Mouse (Mus musculus): Measurements from ENCODE around the gene Lgr4. TPM values are rescaled to one million over a fixed set of nuclear protein-coding genes. Genes with fewer than 3 reads are reported as not detected.

Gene Lgr4
- polyA plus RNA-seq, 1 experiment from 2014 or later, result 7.8 TPM

DNA sequence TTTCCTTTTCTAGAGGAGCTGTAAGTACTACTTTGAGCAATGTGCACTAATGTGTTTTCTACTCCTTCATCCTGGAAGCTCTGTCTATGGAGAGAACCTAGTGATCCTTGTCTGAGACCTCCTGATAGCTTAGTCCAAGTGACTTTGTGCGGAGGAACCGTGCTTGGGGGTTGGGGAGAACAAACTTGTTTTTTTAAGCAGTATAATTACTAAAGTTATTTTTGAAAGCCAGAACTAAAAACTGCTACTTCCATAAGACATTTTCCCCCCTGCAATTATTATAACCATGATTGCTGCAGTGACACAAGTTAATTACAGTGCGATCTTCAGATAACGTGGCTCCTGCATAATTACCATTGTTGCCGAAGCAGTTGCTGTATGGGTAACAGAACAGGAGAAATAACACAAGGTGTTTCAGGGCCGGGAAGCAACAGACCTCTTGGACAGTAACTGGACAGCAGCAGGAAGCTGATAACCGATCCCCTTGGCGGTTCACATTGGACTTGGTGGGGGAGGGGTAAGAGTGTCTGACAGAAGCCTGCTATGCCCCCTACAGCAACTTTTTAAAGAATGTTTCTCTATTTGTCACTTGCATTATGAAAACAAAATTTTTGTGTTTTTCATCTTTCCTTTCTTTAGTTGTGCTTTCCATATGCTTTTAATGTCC lies 53.4 kb downstream of the Lgr4 start:
- Histone ChIP-seq H3K4me1 (no peaks in the 10 kb centered on the region), H3K27me3 (peaks cover 35% of the 10 kb centered on the region), H3K9ac (no peak overlapping the region), H3K4me3 (replicated peaks) (no peak overlapping the region), H3K9me3 (no peaks in the 10 kb centered on the region), H3K4me2 (no peak overlapping the region), H3K27ac (no peak overlapping the region), H3K36me3 (replicated peaks) (no peaks in the 10 kb centered on the region)
- 71% methylated on average over 8 of the region's 8 CpGs for WGBS
- no peak for ATAC-seq (ENCODE audit: low FRiP score)

DNA sequence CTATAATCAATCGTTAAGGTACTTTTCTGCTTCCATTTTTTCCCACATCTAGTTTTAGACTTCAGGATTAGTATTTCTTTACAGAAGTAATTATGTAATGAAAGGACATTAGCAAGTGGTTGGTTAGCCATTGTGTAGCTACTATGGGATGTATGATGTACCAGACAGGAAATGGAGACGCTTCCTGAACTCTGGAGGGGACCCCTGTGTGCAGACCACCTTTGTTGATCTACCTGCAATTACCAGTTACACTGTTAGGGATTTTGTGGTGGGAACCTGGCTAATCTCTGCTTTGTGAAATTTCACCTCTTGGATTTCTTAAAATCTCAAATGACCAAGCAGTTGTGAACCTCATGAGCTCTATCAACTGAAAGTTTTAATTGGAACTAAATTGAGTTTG lies 54.9 kb downstream of the Lgr4 start:
- no peak overlapping the region for H3K9ac ChIP-seq
- no peaks in the 10 kb centered on the region for H3K4me1 ChIP-seq
- 70% methylated on average over 2 of the region's 2 CpGs for WGBS

DNA sequence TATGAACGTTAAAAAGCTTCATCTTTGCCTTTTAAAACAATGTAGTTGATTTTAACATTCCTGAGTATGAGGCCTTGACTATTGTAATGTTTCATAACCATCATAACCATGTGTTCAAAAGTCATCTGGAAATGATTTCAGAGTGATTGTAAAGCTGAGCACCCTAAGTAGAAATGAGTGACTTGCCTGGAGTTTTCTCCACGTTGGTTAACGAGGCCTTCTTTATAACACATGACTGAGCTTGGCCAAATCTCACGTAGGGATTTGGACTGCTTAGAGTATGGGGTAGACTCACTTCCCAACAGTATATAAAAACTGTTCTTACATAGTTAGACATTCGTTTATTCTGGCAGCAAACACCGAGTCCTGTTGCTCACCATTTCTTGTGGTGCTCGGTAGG lies 55.5 kb downstream of the Lgr4 start:
- Histone ChIP-seq H3K4me2 (no peak overlapping the region), H3K9me3 (no peaks in the 10 kb centered on the region), H3K36me3 (replicated peaks) (no peaks in the 10 kb centered on the region), H3K9ac (no peak overlapping the region), H3K4me3 (replicated peaks) (no peak overlapping the region), H3K27ac (no peak overlapping the region), H3K4me1 (no peaks in the 10 kb centered on the region), H3K27me3 (peaks cover 29% of the 10 kb centered on the region)
- no peak for ATAC-seq (ENCODE audit: low FRiP score)
- WGBS, result 59% methylated on average over 7 of the region's 7 CpGs

More for the DNA sequence above, 54.9 kb downstream of the Lgr4 start:
- Histone ChIP-seq H3K4me2 (no peak overlapping the region), H3K4me3 (replicated peaks) (no peak overlapping the region), H3K36me3 (replicated peaks) (no peaks in the 10 kb centered on the region), H3K27me3 (peaks cover 28% of the 10 kb centered on the region), H3K27ac (no peak overlapping the region), H3K9me3 (no peaks in the 10 kb centered on the region)
- no peak for ATAC-seq (ENCODE audit: low FRiP score)

DNA sequence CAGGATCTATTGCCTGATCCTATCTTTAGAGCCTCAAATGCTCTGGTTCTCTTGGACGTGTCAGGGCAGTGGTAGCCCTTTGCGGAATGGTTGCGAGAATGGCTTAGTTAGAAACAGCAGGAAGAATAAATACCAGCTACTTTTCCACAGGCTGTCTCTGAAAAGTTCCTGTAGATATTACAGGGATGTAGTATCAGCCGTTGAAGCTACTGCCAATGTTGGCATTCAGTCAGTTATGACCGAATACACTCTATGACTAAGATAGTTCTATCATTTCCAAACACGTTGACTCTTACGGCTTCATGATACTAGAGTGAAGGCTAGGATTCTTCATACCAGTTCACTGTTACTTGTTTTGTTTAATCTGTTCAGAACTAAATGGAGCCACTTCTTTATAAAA lies 57.4 kb downstream of the Lgr4 start:
- Histone ChIP-seq H3K27ac (no peak overlapping the region), H3K4me1 (no peaks in the 10 kb centered on the region), H3K9me3 (no peaks in the 10 kb centered on the region), H3K27me3 (peaks cover 25% of the 10 kb centered on the region), H3K4me2 (no peak overlapping the region), H3K4me3 (replicated peaks) (no peak overlapping the region), H3K9ac (no peak overlapping the region), H3K36me3 (replicated peaks) (no peaks in the 10 kb centered on the region)
- no peak for ATAC-seq (ENCODE audit: low FRiP score)
- WGBS, result 97% methylated on average over 7 of the region's 7 CpGs

DNA sequence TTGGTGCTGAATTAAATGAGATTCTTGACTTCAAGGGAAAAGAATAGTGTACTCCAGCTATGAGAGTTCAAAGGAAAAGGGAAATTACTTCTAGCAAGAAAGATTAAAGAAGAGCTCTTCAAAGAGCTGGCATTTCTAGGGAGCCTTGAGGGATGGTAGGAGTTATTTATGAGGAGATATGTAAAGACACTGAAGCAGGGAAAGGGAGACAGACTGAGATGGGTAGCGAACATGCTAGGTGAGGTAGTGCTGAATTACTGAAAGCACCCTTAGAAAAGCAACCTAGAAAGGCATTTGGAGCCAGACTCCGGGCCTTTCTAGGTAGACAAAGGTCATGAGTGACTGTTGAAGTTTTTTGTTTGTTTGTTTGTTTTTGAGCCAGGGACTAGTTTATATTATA lies 58.7 kb downstream of the Lgr4 start:
- 91% methylated on average over 2 of the region's 2 CpGs for WGBS
- H3K9ac ChIP-seq, result no peak overlapping the region
- H3K9me3 ChIP-seq, result no peaks in the 10 kb centered on the region
- no peak overlapping the region for H3K4me2 ChIP-seq
- no peak overlapping the region for H3K4me3 ChIP-seq (replicated peaks)
- no peak overlapping the region for H3K27ac ChIP-seq
- H3K4me1 ChIP-seq, result no peaks in the 10 kb centered on the region
- no peak for ATAC-seq (ENCODE audit: low FRiP score)
- H3K36me3 ChIP-seq (replicated peaks), result no peaks in the 10 kb centered on the region
- H3K27me3 ChIP-seq, result peaks cover 31% of the 10 kb centered on the region

DNA sequence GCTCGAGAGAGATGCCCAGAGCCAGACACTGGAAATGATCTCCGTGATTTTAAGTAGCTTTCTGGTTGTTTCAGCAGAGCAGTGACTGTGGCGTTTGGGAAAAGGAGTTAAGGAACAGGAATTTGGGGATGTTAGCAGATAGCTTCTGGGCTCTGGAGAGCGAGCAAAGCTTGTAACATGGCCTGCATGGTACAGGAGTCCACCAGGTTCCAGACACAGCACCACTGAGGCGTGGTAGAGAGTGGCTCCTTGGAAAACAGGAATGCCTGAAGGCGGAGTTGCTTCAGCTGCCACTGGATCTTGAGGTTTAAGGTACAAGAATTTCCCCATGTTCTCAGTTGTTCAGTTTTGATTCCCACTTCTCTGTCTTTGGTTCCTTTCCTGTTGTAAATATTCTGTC lies 59.9 kb downstream of the Lgr4 start:
- 82% methylated on average over 6 of the region's 6 CpGs for WGBS
- H3K9ac ChIP-seq, result no peak overlapping the region

DNA sequence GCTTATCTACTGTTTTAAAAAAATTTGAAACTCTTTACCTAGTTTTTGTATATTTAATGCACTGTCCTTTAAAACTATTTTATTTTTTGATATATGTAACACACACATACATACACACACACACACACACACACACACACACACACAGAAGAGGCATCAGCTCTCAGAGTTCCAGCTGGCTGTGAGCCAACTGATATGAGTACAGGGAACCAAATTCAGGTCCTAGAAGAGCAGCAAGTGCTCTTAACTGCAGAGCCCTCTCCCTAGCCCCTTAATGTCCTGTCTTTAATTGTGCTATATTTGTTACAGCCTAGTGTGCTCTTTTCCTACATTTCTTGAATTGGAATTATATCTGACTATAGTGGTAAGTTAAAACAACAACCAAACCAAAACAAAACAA lies 61.8 kb downstream of the Lgr4 start:
- no peaks in the 10 kb centered on the region for H3K36me3 ChIP-seq (replicated peaks)
- H3K27ac ChIP-seq, result no peak overlapping the region
- no peaks in the 10 kb centered on the region for H3K9me3 ChIP-seq
- ATAC-seq (ENCODE audit: low FRiP score), result no peak
- H3K27me3 ChIP-seq, result peaks cover 49% of the 10 kb centered on the region
- H3K4me2 ChIP-seq, result no peak overlapping the region
- no peaks in the 10 kb centered on the region for H3K4me1 ChIP-seq
- no peak overlapping the region for H3K9ac ChIP-seq
- no peak overlapping the region for H3K4me3 ChIP-seq (replicated peaks)

More for the DNA sequence above, 59.9 kb downstream of the Lgr4 start:
- Histone ChIP-seq H3K4me1 (no peaks in the 10 kb centered on the region), H3K27ac (no peak overlapping the region), H3K4me3 (replicated peaks) (no peak overlapping the region), H3K36me3 (replicated peaks) (no peaks in the 10 kb centered on the region), H3K4me2 (no peak overlapping the region), H3K27me3 (peaks cover 39% of the 10 kb centered on the region), H3K9me3 (no peaks in the 10 kb centered on the region)
- no peak for ATAC-seq (ENCODE audit: low FRiP score)

DNA sequence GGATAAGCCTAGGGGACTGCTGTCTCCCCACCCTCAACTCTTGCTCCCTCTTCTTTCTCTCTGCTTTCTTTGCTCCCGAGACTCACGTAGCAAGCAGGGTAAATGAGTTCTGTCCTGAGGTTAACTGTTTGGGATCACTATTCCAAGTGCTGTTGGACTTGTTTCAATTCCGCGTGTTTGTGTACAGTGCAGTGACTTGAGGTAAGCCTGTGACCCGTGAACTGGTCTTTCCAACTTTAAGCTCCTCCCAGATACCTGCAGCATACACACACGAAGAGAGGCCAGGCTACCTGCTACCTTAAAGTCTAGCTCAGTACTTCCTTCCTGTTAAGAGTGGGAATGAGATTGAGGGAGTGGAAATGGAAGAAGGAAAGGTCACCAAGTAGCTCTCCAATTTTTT lies 66.0 kb downstream of the Lgr4 start:
- Histone ChIP-seq H3K4me2 (no peak overlapping the region), H3K4me3 (replicated peaks) (no peak overlapping the region), H3K36me3 (replicated peaks) (no peaks in the 10 kb centered on the region), H3K4me1 (peaks cover 14% of the 10 kb centered on the region), H3K9me3 (no peaks in the 10 kb centered on the region), H3K9ac (no peak overlapping the region), H3K27ac (no peak overlapping the region), H3K27me3 (peaks cover 75% of the 10 kb centered on the region)
- 93% methylated on average over 6 of the region's 6 CpGs for WGBS
- ATAC-seq (ENCODE audit: low FRiP score), result no peak

DNA sequence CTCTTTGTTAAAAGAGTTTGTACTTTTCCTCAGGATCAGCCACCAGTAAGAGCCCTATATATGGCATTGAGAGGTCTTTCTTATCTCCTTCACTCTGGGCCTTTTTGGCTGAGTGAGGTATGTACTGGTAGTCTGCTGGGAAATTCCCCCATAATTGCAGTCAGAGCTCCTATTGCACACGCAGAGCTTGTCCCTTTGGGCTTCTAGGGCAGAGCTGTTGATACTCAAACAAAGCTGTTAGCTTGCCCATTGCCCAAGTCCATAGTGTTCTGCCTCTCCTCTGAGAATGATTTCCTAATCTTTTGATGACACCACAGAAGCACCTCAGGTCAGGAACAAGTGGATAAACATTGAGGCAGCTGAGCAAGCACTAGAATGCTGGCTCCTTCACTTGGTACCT lies 67.5 kb downstream of the Lgr4 start:
- Histone ChIP-seq H3K27me3 (peaks cover 72% of the 10 kb centered on the region), H3K4me1 (peaks cover 27% of the 10 kb centered on the region), H3K9ac (no peak overlapping the region), H3K27ac (no peak overlapping the region), H3K36me3 (replicated peaks) (no peaks in the 10 kb centered on the region), H3K9me3 (no peaks in the 10 kb centered on the region), H3K4me2 (no peak overlapping the region), H3K4me3 (replicated peaks) (no peak overlapping the region)
- ATAC-seq (ENCODE audit: low FRiP score), result no peak
- 69% methylated on average over 1 of the region's 1 CpGs for WGBS

DNA sequence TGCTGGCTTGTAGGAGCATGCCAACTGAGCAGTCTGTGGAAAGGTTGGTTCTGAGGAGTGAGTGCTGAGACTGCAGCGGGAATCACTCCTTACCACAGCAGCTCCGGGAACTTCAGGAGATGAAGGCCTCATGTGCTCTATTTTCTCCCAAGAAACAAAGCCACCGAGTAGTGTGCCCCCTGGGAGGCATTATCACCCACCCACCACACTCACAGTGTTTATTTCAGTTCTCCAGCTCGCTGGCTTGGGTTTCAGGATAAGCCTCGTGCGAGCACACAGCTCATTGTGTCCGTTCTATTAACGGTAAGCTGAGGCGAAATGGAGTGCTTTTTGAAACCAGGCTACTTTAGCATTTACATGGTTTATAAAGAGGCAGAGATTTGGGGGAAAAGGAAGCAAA lies 68.1 kb downstream of the Lgr4 start:
- ATAC-seq (ENCODE audit: low FRiP score), result no peak
- Histone ChIP-seq H3K4me3 (replicated peaks) (no peak overlapping the region), H3K9me3 (no peaks in the 10 kb centered on the region), H3K27me3 (peaks cover 74% of the 10 kb centered on the region), H3K36me3 (replicated peaks) (no peaks in the 10 kb centered on the region), H3K4me1 (peaks cover 27% of the 10 kb centered on the region), H3K4me2 (no peak overlapping the region), H3K27ac (no peak overlapping the region), H3K9ac (no peak overlapping the region)
- 20% methylated on average over 9 of the region's 9 CpGs for WGBS

DNA sequence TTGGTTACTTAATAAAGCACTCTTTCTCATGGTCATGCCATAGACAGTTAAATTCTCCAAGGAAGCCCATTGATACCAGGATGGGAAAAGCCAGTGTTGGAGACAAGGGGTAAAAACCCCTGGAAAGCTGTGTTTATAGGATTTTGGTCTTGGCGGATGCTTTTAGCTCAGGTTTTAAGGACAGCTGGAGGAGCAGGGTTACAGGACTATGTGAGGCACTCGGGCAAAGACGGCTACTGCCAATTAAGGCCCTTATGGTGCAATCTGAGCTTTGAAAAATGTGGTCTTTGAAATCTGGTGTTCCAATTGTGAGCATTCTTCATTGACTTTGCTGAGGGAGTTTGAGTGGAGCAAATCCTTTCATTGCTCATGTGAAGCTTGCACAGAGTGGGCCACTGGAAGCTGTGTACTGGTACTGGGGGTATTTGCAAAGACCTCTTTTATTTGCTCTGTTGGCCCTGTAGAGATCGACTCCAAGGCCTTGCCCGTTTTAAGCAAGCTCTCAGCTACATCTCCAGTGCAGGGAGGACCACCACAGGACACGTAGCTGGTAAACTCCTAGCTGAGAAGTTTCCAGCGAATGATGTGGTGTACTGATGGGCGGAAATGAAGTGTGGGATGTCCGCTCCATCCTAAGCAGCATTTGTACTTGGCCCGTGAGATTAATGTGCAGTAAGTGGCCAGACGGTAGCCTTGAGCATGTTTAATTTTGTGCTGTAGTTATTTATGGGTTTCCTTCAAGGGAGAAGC lies 68.8 kb downstream of the Lgr4 start:
- peaks cover 73% of the 10 kb centered on the region for H3K27me3 ChIP-seq
- no peaks in the 10 kb centered on the region for H3K9me3 ChIP-seq
- H3K4me1 ChIP-seq, result peaks cover 30% of the 10 kb centered on the region
- 56% methylated on average over 11 of the region's 11 CpGs for WGBS
- no peak for ATAC-seq (ENCODE audit: low FRiP score)
- H3K4me3 ChIP-seq (replicated peaks), result no peak overlapping the region
- no peak overlapping the region for H3K27ac ChIP-seq
- no peak overlapping the region for H3K9ac ChIP-seq
- no peaks in the 10 kb centered on the region for H3K36me3 ChIP-seq (replicated peaks)
- no peak overlapping the region for H3K4me2 ChIP-seq

DNA sequence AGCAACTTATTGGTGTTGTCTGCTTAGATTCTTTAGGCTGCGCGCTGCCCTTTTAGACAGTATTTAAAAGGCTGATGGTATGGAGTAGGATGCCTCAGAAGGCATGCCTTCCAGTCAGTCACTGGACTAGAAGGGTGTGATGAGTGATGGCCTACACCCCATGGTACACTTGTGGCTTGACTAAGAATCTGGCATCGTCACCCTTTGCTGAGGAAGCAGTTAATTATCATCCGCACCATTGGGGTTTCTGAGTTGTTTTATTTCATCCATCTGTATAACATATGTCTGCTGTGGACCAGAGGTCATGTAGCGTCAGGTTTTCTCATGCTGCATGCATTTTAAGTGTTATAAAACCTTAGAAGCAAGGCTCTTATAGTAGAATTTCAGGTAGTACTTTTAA lies 70.5 kb downstream of the Lgr4 start:
- Histone ChIP-seq H3K27ac (no peak overlapping the region), H3K4me2 (no peak overlapping the region), H3K4me1 (peaks cover 32% of the 10 kb centered on the region), H3K9ac (no peak overlapping the region), H3K4me3 (replicated peaks) (no peak overlapping the region), H3K9me3 (no peaks in the 10 kb centered on the region), H3K36me3 (replicated peaks) (no peaks in the 10 kb centered on the region), H3K27me3 (peaks cover 64% of the 10 kb centered on the region)
- WGBS, result 78% methylated on average over 5 of the region's 5 CpGs
- ATAC-seq (ENCODE audit: low FRiP score), result no peak

DNA sequence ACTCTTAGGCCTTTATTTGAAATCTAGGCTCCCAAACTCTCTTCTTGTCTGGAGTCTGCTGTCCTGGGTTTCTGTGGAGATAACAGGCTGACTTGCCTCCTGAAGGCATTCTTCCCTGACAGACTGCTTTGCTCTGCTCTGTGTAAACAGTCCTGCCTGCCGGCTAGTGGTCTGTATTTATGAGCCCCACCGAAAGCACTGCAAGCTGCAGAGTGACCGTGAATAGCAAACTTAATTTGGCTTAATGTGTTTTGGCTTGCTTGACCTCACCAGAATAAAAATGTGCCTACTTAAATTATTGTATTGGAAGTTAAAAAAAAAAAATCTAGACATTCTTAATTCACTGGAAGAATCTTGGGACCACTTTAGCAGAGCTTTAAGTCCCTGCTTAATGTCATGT lies 71.7 kb downstream of the Lgr4 start:
- Histone ChIP-seq H3K4me3 (replicated peaks) (no peak overlapping the region), H3K27ac (no peak overlapping the region), H3K9me3 (no peaks in the 10 kb centered on the region), H3K4me1 (peaks cover 32% of the 10 kb centered on the region), H3K4me2 (no peak overlapping the region), H3K27me3 (peaks cover 59% of the 10 kb centered on the region), H3K9ac (no peak overlapping the region), H3K36me3 (replicated peaks) (no peaks in the 10 kb centered on the region)
- 0% methylated on average over 3 of the region's 3 CpGs for WGBS
- ATAC-seq (ENCODE audit: low FRiP score), result peak; percentile 59; the same call in 1 of the 2 replicates
